Mouse (Mus musculus) fibroblast of lung, adult 2 months (primary cell): ENCODE results near the gene Ramp2.

Experiments
- DNase-seq: peaks from one replicate; pipeline ENCODE4 v3.0.0-alpha.2; 2011; ENCODE audit warnings: low read depth

Ramp2 gene

GRCm38 (mm10) chr11:101269577-101270116 is 23.8 kb downstream of the Ramp2 start:
- DNase-seq: no peak

GRCm38 (mm10) chr11:101272446-101272845 is 26.6 kb downstream of the Ramp2 start:
- no peak for DNase-seq

GRCm38 (mm10) chr11:101275309-101275708 is 29.5 kb downstream of the Ramp2 start:
- DNase-seq: no peak

- DNase-seq: no peak
Observed at GRCm38 (mm10) chr11:101276319-101277070, 30.7 kb downstream of the Ramp2 start.

GRCm38 (mm10) chr11:101277381-101278222 is 31.8 kb downstream of the Ramp2 start:
- DNase-seq: no peak

- peak; percentile 75 for DNase-seq
Observed at GRCm38 (mm10) chr11:101278223-101279192, 32.7 kb downstream of the Ramp2 start, which contains the start of the genes Cntd1 and Coa3. TSS of gene Cntd1 (plus strand) at chr11:101279012. TSS of gene Coa3 (minus strand) at chr11:101279114.

GRCm38 (mm10) chr11:101279193-101279569 is 33.4 kb downstream of the Ramp2 start:
- DNase-seq: no peak

- no peak for DNase-seq
Observed at GRCm38 (mm10) chr11:101280837-101281236, 35.0 kb downstream of the Ramp2 start.

GRCm38 (mm10) chr11:101282896-101283295 is 37.1 kb downstream of the Ramp2 start:
- no peak for DNase-seq

- no peak for DNase-seq
Observed at GRCm38 (mm10) chr11:101283805-101284204, 38.0 kb downstream of the Ramp2 start.

- peak; percentile 60 for DNase-seq
Observed at GRCm38 (mm10) chr11:101287306-101287705, 41.5 kb downstream of the Ramp2 start.

GRCm38 (mm10) chr11:101291231-101291630 is 45.4 kb downstream of the Ramp2 start:
- DNase-seq: no peak

- DNase-seq: no peak
Observed at GRCm38 (mm10) chr11:101295191-101295590, 49.4 kb downstream of the Ramp2 start.

- no peak for DNase-seq
Observed at GRCm38 (mm10) chr11:101300881-101301280, 55.1 kb downstream of the Ramp2 start.

- no peak for DNase-seq
Observed at GRCm38 (mm10) chr11:101301299-101302003, 55.6 kb downstream of the Ramp2 start.

- DNase-seq: peak; percentile 73
Observed at GRCm38 (mm10) chr11:101302004-101302798, 56.4 kb downstream of the Ramp2 start, which contains the start of gene Becn1. TSS of gene Becn1 (minus strand) at chr11:101302286.

GRCm38 (mm10) chr11:101307744-101308143 is 61.9 kb downstream of the Ramp2 start:
- DNase-seq: no peak
